In the genomic region with DNA sequence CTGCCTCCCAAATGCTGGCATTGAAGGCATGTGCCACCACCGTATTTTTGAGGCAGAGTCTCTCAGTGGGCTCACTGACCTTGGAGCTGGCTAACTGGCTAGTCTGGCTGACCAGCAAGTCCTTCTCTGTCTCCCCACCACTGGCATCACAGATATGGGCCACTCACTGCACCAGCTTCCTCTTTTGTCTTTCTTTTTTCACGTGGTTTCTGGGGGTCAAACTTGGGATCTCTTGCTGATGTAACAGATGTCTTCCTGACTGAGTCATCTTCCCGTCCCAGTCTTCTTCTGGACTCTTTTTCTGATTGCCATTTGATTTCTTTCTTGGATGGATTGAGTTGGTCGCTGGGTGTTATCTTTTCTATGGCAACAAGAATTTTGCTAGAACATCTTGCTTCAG, we compare ENCODE assay signal across 16 mouse cellular contexts.
A peak's percentile ranks its signal among the peaks of the same experiment; 100 is the strongest.
DNase-seq lines count a peak whose midpoint lies in the region; ATAC-seq and TF ChIP-seq lines count a peak whose summit lies in the region.
"Had no signal": no experiment of that assay in that cellular context is flagged by ENCODE, and none has a peak within 500 bp of the region (broad histone marks: within the 10 kb centered on the region; RNA-seq: fewer than 3 reads in every experiment).

No protein-coding gene starts in this region.

- no peaks in the 10 kb centered on the region for H3K36me3 ChIP-seq in neural tube, embryonic 12.5 days
- H3K36me3 ChIP-seq in limb, embryonic 10.5 days = 0 out of 2 replicates have a peak, but pooled peaks cover 3% of the 10 kb centered on the region
- H3K36me3 ChIP-seq: embryonic facial prominence, embryonic 10.5 days; hindbrain, embryonic 12.5 days; intestine, embryonic 15.5 days had no signal

- no peak for ATAC-seq in neural tube, embryonic 12.5 days (ENCODE audit: low FRiP score, low read depth)
- ATAC-seq: forebrain, embryonic 14.5 days; intestine, embryonic 15.5 days had no signal

- DNase-seq in neural tube, embryonic 10.5 days (ENCODE audit: extremely low spot score, low spot score) = no peak
- no peak for DNase-seq in limb, embryonic 10.5 days (ENCODE audit: low spot score)
- DNase-seq in kidney, adult 8-10 months = no peak
- no peak for DNase-seq in frontal cortex, postnatal 14 days (ENCODE audit: low spot score in 2 of 2)
- no peak for DNase-seq in spleen, postnatal 36 days (ENCODE audit: low spot score in 2 of 2)
- DNase-seq: cerebellum, adult 18-20 months; cerebellum, postnatal 10 days; gastrocnemius, postnatal 36 days; heart, postnatal 4 days had no signal

- no peak overlapping the region for H3K9ac ChIP-seq in neural tube, embryonic 12.5 days
- H3K9ac ChIP-seq: hindbrain, embryonic 12.5 days; intestine, embryonic 15.5 days had no signal

- H3K27me3 ChIP-seq in neural tube, embryonic 12.5 days (replicated peaks) = no peaks in the 10 kb centered on the region
- H3K27me3 ChIP-seq in limb, embryonic 10.5 days (ENCODE audit: low read depth, poor library complexity, severe bottlenecking) = peaks cover 6% of the 10 kb centered on the region; the same call in 1 of the 2 replicates
- H3K27me3 ChIP-seq: intestine, embryonic 15.5 days had no signal

- no peak overlapping the region for H3K27ac ChIP-seq in neural tube, embryonic 12.5 days
- H3K27ac ChIP-seq in bone marrow macrophage, adult 2 months (ENCODE audit: insufficient read depth, low read depth, low read length) = 0 out of 2 replicates have a peak overlapping the region, but pooled peaks have one; percentile 4
- peak overlapping the region; percentile 72; the same call in 1 of the 2 replicates for H3K27ac ChIP-seq in limb, embryonic 10.5 days
- H3K27ac ChIP-seq: heart, embryonic 10.5 days; intestine, embryonic 15.5 days had no signal

- TF ChIP-seq POLR2A in bone marrow macrophage, adult 2 months (IDR thresholded peaks at IDR 0.05; ENCODE audit: borderline replicate concordance, low read depth, low read length) = no peak

- H3K9me3 ChIP-seq in neural tube, embryonic 12.5 days = no peaks in the 10 kb centered on the region
- no peaks in the 10 kb centered on the region for H3K9me3 ChIP-seq in limb, embryonic 10.5 days (replicated peaks)
- H3K9me3 ChIP-seq: embryonic facial prominence, embryonic 10.5 days; heart, embryonic 10.5 days; hindbrain, embryonic 12.5 days; intestine, embryonic 15.5 days had no signal

- 0 out of 2 replicates have a peak overlapping the region, but pooled peaks have one; percentile 34 for H3K4me2 ChIP-seq in neural tube, embryonic 12.5 days (replicated peaks)
- H3K4me2 ChIP-seq: intestine, embryonic 15.5 days had no signal

- H3K4me3 ChIP-seq in neural tube, embryonic 12.5 days = no peak overlapping the region
- H3K4me3 ChIP-seq in bone marrow macrophage, adult 2 months (ENCODE audit: insufficient read depth, low read length) = no peak overlapping the region
- no peak overlapping the region for H3K4me3 ChIP-seq in limb, embryonic 10.5 days
- H3K4me3 ChIP-seq: embryonic facial prominence, embryonic 10.5 days; heart, embryonic 10.5 days; hindbrain, embryonic 12.5 days; intestine, embryonic 15.5 days had no signal

- peaks cover 12% of the 10 kb centered on the region for H3K4me1 ChIP-seq in neural tube, embryonic 12.5 days
- peaks cover 12% of the 10 kb centered on the region for H3K4me1 ChIP-seq in bone marrow macrophage, adult 2 months (ENCODE audit: control insufficient read depth, insufficient read depth, low read length)
- H3K4me1 ChIP-seq in limb, embryonic 10.5 days = peaks cover 23% of the 10 kb centered on the region
- H3K4me1 ChIP-seq: intestine, embryonic 15.5 days had no signal

- WGBS in neural tube, embryonic 12.5 days = 81% methylated on average over 4 of the region's 4 CpGs
- 84% methylated on average over 4 of the region's 4 CpGs for WGBS in limb, embryonic 10.5 days

- no peak for TF ChIP-seq CTCF in bone marrow macrophage, adult 2 months (IDR thresholded peaks at IDR 0.05; ENCODE audit: low read depth, low read length)
